Mouse (Mus musculus) granulocyte monocyte progenitor cell, adult 5-6 weeks (primary cell): ENCODE measurements around the gene Apoa1. TPM values are rescaled to one million over a fixed set of nuclear protein-coding genes. Genes with fewer than 3 reads are reported as not detected.

ENCODE experiments used
- ATAC-seq: replicated peaks from 2 replicates; pipeline ENCODE4 v1.8.0; 2016; ENCODE audit warnings: mild to moderate bottlenecking, moderate TSS enrichment, inconsistent platforms; ENCODE audit not compliant: poor library complexity, severe bottlenecking
- total RNA-seq, 2 experiments: library from RNA; stranded (forward) in 1 of 2; stranded (reverse) in 1 of 2; fragments of 200-712, 200-1000 nt in 1 of 2; fragments of >200 nt in 1 of 2; fragmentation: Nextera tagmentation in 1 of 2; gene quantifications; 2 replicates each; pipeline ENCODE4 v1.2.3; 2014 to 2017

Gene Apoa1
- total RNA-seq (2014; fragmentation: Nextera tagmentation) (not detected in 2 replicates), total RNA-seq (2017) (not detected in 2 replicates)

DNA sequence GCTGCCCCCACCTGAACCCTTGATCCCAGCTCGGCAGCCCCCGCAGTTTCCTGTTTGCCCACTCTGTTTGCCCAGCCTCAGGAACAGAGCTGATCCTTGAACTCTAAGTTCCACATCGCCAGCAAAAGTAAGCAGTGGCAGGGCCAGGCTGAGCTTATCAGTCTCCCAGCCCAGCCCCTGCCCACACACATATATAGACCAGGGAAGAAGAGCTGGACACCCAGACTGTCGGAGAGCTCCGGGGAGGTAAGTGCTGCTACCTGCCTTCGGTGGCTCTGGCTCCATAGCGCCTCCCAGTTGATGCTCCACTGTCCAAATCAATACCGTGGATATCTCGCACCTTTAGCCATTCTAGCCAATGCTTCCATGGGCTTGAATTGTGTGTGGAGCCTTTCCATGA, at the start of gene Apoa1:
TSS of gene Apoa1 (plus strand) at position 90 of the 400 bp plus-strand sequence.
- no peak for ATAC-seq

- no peak for ATAC-seq
Measured at GRCm38 (mm10) chr9:46178595-46178994, 49.8 kb upstream of the Apoa1 start.

DNA sequence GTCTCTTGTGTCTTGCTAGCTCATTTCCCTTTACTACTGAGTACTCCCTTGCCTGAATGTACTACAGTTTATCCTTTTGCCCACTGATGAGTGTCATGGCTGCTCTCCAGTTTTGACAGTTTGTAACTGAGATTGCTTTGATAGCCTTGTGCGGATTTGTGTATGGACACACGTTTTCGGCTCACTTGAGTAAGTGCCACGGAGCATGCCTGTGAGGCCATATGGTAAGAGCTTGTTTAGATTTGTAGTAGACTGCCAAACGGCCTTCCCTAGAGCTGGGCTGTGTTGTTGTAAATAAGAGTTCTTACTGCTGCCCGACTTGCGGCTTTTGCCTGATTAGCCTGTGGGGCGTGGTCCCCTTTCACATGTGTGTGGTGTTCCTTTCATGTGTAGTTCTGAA, 47.1 kb upstream of the Apoa1 start:
- no peak for ATAC-seq

DNA sequence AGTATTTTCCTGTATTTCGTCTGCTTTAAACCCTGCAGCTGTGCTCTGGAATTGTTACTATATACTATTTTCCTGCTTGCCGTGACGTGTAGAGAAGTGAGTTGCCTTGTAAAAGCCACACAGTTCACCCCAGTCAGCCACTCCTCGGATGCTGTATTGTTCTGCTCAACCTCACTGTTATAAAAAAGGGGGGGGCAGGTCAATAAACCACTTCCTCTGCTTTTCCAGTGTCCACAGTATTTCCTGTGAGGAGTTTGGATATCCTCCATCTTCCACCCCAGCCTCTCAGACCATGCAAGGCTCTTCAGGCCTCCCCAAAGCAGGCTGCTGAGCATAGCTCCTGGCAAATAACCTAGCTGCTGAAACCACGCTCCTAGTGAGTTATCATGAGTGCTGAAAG, 43.8 kb upstream of the Apoa1 start:
- no peak for ATAC-seq

DNA sequence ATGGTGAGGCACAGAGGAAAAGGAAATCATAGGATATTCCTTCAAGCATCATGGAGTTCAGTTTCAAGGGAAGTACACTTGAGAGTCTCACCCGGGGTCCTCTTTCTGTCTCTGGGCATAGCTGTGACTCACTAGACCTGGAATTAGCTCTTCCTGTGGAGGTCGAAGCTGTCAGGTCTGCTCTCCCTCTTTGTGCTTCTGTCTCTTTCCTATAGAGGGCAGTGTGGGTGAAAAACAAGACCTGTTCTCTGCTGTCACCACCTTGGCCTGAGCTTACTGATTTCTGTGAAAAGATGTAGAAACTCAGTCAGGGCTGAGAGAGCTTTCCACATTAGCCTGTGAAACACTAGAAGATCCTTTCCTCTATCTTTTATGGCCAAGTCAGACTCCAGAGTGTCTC, 43.2 kb upstream of the Apoa1 start:
- peak; percentile 76 for ATAC-seq

GRCm38 (mm10) chr9:46186387-46186786, 42.0 kb upstream of the Apoa1 start:
- ATAC-seq, result no peak

DNA sequence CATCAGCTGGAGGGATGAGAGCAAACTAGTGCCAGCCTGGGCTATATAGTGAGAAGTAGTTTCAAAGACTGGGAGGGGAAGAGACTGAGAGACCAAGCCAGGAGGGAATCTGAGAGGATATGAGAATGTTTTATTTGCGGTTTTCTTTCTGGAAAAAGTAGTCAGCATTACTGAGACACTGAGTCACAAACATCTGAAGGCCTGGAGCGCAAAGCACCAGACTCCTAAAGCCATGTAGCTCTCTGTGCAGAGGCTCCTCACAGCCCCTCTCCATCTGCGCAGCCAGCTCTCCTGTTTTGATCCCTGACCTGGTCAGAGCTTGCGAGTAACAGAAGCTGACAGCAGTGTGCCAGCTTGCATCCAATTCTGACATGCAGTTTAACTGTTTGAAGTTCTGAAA, 40.0 kb upstream of the Apoa1 start:
- ATAC-seq, result no peak

DNA sequence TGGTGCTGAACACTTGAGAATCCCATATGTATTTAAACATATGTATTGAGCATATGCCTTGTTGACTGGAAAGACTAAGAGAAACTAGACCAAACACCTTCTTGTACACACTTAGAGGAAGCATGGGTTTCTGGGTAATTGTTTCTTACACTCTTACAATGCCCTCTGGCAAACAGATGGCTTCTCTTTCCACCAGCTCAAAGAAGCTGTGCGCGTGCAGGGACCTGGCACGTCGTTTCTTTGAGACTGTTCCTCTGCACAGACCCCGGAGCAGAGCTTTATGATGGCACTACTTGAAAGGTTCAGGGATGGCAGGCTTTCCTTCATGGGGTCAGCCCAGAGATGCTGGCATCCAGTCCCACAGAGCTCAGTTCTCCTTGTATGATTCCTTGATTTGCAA, 39.4 kb upstream of the Apoa1 start:
- ATAC-seq, result no peak

- ATAC-seq, result no peak
Measured at GRCm38 (mm10) chr9:46189381-46189780, 39.0 kb upstream of the Apoa1 start.

- ATAC-seq, result no peak
Measured at GRCm38 (mm10) chr9:46191234-46191633, 37.1 kb upstream of the Apoa1 start.

- ATAC-seq, result no peak
Measured at GRCm38 (mm10) chr9:46191644-46192043, 36.7 kb upstream of the Apoa1 start.

GRCm38 (mm10) chr9:46192642-46193041, 35.7 kb upstream of the Apoa1 start:
- ATAC-seq, result no peak

- no peak for ATAC-seq
Measured at GRCm38 (mm10) chr9:46194809-46195208, 33.6 kb upstream of the Apoa1 start.

GRCm38 (mm10) chr9:46196699-46197169, 31.6 kb upstream of the Apoa1 start:
- no peak for ATAC-seq

GRCm38 (mm10) chr9:46198461-46198860, 29.9 kb upstream of the Apoa1 start:
- ATAC-seq, result no peak

- no peak for ATAC-seq
Measured at GRCm38 (mm10) chr9:46198936-46199335, 29.4 kb upstream of the Apoa1 start.

DNA sequence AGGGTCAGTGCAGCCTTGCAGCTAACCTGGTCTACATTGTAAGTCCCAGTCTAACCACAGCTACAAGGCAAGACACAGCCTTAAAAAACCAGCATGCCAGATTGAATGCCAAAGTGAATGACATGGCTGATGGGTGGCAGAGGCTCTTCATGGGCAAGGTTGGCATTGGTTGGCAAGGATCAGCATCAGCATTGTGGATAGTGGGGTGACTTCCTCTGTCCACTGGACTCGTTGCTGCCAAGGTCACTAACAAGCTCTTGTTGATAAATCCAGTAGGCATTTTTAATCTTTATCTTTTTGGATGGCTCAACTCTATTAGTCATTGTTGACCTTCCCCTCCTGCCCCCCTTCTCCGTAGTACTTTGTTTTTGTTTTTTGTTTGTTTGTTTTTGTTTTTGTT, 28.8 kb upstream of the Apoa1 start:
- no peak for ATAC-seq

GRCm38 (mm10) chr9:46206834-46207500, 21.4 kb upstream of the Apoa1 start:
- ATAC-seq, result no peak

DNA sequence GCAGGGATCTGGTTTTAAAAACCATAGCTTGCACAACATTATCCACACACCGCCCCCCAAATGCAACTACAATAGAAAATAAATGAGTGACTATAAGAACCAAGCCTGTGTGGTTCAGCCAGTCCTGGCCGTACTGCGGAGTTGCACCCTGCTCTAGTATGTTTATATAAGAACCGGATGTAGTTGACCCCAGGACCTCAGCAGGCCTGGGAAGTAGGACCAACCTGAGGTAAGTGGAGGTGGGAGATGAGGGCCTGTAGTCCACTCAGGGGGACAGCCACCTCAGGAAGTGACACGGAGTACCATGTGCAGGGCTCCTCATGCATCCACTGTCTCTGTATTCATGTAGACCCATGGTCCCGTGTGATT, 20.9 kb upstream of the Apoa1 start:
- no peak for ATAC-seq

DNA sequence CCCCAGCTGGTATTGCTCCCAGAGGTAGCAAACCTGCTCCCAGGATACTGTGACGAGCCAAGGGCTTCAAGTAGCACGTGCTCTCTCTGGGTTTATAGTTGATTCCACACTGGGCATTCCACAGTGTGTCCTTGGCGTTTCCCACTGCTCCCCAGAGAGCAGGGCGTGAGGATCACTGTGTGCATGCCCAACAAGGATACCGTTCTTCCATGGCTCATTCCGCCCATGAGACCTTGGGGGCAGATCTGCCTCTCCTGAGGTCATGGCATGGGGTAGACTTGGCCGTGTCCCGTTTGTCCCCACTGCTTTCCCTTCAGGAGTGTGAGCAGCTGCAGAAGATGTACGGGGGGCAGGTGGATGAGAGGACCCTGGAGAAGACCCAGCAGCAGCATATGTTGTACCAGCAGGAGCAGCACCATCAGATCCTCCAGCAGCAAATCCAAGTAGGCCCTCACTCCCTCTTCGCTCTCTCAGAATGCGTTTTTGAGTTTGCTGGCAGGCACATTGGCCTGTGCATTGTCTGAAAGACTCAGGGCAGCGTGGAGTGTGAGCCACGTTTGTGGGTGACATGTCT, 19.9 kb upstream of the Apoa1 start:
- ATAC-seq, result no peak

DNA sequence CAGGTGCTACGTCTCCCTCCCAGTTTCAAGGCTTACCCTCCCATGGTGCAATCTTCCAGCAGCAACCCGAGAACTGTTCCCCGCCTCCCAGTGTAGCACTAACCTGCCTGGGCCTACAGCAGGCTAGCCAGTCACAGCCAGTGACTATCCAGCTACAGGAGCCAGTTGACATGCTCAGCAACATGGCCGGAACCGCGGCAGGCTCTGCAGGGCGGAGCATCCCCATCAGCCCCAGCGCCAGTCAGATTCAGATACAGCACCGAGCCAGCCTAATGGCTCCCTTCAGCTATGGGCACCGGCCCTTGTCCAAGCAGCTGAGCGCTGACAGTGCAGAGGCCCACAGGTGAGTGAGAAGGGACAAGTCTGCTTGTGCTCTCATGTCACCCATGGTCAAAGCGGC, 17.9 kb upstream of the Apoa1 start:
- no peak for ATAC-seq

DNA sequence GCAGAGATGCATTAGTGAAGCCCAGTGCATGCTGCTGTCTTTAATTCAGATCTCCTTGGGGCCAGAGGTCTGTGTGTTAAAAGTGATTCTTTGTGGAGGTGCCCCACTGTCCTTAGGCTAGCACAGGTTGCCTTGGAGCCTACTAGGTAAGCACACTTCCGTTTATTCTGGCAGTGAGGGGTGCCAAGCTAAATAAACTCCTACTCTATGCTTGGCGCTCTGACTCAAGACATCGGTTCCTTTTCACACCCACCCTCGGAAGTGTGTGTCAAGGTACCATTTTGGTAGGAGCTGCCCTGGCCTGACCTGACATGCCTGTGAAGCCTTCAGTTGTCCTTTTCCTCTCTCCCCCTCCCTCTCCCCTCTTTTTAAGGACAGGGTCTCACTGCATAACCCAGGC, 14.1 kb upstream of the Apoa1 start:
- ATAC-seq, result no peak
